Mouse (Mus musculus): Measurements from ENCODE around the gene Palm3. TPM values are rescaled to one million over a fixed set of nuclear protein-coding genes. Genes with fewer than 3 reads are reported as not detected.

Palm3 gene
- total and polyA plus RNA-seq, 3 experiments = 0.26 to 2.5 (median 0.59) TPM

DNA sequence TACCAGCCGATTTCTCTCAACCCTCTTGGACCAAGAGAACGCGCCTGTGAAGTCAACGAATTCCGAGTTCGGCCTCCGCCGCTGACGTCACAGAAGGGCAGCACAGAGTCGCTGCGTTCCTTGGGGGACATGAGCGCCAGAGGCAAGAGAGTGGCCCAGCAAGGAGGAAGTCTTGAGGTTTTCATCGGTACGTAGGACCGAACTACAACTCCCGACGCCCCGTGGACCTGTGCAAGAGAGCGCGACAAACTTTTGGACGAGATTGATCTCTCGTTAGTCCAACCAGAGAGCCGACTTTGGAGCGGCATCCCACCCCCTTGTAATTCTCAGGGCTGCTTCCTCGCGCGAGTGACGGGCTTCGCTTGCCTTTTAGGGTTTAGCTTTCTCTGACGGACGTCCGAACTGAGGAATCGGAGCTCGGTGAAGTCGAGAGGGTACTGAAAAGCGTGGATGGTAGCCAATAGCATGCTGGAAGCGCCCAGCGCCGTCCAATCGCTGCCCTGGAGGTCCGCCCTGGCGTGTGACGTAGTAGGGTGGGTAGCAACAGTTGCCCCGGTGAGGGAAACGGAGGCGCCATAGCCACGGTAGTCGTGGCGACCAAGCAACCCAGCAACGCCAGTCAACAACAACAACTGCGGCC lies 45.1 kb downstream of the Palm3 start, which contains the start of gene Rfx1:
TSS of gene Rfx1 (plus strand) at position 544 of the 640 bp plus-strand sequence.
- peak; percentile 100 for DNase-seq

DNA sequence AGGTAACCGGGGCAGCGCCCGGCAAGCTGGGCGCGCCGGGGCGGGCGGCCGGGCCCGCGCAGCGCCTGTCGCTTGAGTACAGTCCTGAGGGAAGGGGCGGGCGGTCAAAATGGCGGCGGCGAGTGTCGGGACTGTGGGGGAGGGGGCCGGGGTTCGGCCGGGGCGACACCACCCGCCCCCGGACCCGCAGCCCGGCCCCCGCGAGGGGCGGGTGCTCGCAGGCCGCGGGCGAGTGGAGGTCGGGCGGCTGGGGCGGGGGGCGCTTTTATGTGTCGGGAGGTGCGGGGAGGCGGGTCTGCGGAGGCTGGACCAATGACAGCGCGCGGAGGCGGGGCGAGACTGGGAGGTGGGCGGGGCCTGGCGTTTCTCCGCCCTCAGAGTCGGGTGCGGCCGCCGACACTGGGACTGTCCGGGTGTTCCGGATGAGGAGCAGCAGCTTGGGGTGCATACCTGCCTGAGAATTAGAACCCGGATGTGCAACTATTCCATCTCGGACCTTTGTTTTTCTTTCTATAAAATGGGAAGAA lies 45.8 kb downstream of the Palm3 start:
- peak; percentile 98 for DNase-seq

DNA sequence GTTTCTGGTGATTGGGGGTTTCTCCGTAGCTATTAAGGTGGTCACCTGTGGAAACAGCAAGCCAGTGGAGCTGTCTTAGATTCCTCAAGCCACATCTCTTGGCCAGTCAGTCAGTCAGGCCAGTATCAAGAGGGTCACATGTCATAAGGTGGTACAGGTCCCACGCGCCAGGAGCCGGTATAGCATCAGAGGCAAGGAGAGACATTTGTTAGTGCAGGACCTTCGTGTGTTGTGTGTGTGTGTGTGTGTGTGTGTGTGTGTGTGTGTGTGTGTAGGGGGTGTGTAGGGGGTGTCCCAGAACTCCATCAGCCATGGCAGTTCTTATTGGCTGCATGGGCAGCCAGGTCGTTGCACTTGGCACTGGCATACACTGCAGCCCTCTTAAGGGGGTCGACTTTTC lies 46.6 kb downstream of the Palm3 start:
- DNase-seq = no peak

DNA sequence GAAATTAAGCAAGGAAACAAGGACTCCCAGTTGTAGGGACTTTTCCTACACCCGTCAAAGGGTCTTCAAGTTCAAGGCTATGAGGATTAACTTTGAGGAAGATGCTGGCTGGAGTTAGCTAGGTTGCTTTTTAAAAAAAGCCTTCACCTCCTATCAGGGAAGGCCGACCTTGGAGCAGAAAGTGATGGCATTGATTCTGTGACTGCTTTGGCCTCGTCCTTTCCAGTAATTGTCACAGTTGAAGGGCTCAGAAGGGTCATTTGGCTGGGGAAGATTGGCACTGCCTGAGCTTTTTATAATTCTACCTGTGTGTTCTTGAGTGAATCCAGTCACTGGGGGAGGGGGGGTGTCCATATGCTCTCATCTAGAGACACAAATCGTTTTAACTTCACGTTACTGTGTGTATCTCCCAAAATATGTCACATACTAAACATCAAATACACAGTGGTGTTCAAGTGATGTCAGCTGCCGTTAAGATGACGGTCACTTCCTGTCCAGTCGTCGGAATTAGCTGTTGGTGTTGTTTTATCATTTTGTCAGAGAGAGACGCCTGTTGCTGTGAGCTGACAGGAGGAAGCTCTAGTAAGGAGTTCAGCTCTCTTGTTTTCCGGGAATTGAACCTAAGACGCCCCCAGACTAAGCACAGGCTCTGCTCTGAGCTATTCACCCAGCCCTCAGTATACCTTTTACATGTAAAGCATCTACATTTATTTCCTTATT lies 47.2 kb downstream of the Palm3 start:
- peak; percentile 76 for DNase-seq

DNA sequence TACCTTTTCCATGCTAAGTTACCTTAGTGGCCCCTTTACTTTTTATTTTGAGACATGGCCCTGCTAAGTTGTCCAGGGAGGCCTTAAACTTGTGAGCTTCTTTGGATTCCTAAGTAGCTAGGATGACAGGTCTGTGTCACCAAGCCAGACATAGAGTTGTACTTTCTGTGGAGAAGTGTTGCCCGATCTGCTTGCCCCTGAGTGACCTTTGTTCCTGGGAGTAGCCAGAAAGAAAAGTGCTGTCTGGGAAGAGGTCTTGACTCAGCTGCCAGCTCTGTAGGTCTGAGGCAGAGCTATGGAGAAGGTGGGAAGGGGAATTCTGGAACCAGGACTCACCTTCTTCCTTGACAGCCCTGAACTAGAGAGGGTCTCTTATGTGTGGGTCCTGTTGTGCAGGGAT lies 47.9 kb downstream of the Palm3 start:
- DNase-seq = no peak

DNA sequence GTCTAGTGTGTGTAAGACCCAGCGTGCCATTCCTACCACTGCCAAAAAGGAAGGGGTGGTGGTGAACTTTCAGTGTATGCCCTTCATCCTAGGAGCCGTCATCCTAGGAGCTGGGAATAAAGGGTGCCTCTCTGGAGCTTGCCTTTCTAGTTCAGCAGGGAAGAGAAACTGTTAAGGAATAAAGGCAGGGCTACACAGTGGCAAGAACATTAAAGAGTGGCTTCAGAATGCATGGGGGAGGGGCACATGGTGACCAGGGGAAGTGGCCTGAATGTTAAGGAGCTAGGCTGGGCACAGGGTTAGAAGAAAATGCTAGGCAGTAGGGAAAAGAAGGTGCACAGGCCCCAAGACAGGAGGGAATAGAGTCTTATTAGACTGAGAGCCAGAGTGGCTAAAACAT lies 48.5 kb downstream of the Palm3 start:
- no peak for DNase-seq

DNA sequence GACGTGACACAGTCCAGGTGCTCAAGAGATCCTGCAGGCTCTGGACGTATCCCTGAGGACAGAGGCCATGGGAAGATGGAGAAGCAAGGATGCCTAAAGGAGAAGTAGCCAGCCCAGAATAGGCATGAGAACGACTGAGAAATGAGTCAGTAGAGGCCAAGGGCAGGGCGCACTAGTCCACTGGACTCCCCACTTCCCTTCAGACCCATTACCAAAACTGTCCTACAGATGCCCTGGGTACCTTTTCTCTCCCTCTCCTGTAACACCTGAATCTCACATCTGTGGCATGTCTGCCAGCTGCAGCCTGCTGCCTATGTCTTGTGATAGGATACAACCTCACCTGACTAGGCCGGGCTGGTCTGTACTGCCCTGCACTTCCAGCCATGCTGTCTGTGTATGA lies 49.0 kb downstream of the Palm3 start:
- DNase-seq = no peak

DNA sequence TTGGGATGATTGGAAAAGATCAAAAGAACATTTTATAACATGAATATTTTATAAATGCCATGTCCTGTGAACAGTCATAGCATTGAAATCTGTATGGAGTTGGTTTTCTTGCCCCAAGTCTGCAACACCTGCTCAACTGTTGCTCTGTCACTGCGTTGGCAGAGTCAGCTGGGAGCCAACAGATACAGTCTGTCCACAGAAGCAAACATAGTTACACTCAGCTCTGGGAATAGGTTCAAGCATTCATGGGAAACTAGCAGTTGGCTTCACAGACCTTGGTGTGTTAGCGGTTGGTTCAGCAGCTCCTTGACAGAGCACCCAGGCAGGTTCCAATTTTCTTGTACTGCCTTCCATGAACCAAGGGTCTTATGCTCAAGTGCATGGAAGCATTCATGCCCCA lies 49.4 kb downstream of the Palm3 start:
- DNase-seq = no peak

DNA sequence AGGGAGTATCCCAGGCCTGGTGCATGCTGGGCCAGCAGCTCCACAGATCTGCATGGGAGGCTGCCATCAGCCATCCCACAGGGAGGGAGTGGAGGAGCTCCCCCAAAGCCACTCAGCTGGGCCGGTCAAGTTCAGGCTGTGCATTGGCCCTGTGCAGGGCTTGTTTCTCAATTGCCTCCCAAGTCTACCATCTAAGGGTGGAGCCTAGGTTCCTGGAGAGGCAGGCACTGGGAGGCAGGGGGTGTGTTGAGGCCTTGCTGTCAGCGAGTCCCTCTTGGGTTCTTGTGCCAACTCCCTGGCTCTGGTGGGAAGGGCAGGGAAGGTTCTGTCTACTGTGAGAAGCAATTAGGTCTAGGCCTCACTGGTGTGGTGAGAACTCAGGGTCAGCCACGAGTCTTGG lies 50.6 kb downstream of the Palm3 start:
- DNase-seq = no peak

DNA sequence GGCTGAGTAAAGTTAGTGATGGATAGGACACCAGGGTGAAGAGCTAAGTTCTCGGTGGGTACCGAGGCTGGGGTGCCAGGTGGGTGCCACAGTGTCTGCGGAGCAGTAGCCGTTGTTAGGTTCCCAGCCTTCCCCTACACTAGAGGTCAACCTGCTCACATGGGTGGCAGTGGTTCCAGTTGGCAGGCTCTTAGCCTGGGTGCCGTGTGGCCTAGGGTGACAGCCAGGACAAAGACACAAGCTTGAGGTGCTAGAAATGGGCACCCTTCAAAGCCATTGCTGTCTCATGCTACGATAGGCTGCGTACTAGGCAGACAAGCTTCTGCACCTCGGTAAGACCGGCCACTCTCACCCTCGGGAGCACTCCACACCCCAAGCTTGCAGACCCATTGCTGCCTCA lies 51.0 kb downstream of the Palm3 start:
- no peak for DNase-seq

DNA sequence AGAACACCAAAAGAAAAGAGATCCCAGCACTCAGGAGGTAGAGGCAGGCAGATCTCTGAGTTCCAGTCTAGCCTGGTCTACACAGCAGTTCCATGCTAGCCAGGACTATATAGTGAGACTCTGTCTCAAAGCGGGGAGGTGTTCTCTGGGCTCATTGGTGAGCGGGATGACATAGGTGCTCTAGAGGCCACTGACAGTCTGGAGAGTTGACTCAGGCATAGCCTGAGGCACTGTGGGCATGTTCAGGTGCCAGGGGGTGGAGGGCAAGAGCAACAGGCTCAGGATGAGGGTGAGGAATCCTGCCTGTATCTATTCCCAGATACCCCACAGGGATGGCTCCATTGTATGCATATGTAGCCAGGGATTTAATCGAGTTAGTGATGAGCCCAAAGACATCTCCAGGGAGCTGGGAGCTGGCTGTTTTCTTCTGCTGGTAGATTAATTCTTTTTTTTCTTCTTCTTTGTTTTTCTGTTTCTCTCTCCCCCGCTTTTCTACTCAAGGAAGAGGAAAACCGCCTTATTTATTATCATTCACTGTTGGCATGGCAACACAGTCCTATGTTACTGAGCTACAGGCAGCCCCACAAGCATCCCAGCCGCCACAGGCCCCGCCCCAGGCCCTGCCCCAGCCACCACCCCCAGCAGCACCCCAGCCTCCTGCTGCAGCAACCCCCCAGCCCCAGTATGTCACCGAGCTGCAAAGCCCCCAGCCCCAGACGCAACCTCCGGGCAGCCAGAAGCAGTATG lies 52.1 kb downstream of the Palm3 start:
- DNase-seq = no peak

DNA sequence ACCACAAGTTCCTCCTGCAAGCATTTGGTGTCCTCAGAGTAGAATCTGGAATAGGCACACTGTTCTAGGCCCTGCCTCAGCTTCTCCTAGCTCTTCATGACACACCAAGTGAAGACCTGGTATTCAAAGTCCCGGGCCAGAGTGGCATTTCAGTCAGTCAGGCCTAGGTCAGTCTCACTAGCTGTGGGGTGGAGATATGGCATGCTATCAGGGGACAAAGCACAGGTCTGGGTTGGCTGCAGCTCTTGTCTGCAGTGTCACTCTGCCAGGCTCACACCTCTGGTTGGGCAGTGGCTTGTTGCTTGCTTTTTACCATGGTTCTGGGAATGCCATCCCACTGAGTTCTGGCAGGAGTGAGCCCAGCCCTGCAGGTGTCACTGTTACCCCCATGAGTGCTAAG lies 55.1 kb downstream of the Palm3 start:
- DNase-seq = no peak

DNA sequence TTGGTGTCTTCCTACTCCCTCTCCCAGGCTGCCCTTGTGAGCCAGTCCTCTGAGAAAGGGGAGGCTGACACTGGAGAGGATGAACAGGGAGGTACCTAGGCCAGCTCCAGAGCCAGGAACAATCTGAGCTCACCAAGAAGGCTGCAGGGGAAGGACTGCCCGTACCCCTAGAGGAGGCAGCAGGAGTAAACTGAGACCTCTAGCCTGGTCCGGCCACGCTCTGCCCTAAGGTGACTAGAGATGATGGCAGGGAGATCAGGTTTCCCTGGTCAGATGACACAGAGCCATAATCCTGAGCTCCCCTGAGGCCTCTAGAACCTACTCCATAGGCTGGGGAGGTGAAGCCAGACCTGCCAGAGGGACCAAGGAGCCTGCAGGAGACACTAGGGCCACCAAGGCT lies 55.6 kb downstream of the Palm3 start:
- DNase-seq = no peak

DNA sequence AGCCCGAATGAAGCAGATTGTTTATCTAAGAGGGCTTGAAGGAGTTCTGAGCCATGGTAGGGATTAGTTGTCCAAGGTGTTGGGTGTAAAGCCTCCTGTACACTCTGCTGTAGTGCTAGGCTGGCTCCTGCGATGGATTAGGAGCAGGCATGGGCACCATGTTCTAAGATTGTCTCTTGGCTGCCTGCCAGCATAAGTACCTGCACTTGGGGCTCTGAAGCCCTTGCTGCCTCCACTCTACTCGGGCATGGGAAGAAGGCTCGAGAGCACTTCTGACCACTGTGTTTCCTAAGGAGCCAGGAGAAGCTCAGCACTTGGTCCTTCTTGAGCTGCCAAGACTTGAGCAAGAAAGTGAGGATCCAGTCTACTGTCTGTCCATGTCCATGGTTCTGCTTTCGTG lies 57.9 kb downstream of the Palm3 start:
- DNase-seq = no peak

Small RNAs within 50 kb of the gene (microRNA-seq; reads per million reads assigned to microRNA genes)
- gene Mir1199 (0.22 to 0.83 reads per million in 2 experiments), gene Mir8111 (4.4 to 6.6 reads per million in 2 experiments)

Other genes starting within 250 kb of the Palm3 start
- gene Adgrl1, start 121.4 kb upstream of the Palm3 start, total RNA-seq (2021) = 10 to 100 TPM; 58.4 to 97.0 TPM
- 101 and 112 TPM in 2 replicates for gene Adgrl1, start 121.4 kb upstream of the Palm3 start, polyA plus RNA-seq (2012; rRNA removed)
- gene Gm10644, start 66.3 kb upstream of the Palm3 start, total RNA-seq (2021) = 1 to 10 TPM; 1.7 to 1.9 TPM
- gene Gm10644, start 66.3 kb upstream of the Palm3 start, polyA plus RNA-seq (2012; rRNA removed) = 2.5 and 3.7 TPM in 2 replicates
- 1 to 10 TPM; 2.5 to 3.4 TPM for gene Asf1b, start 66.0 kb upstream of the Palm3 start, total RNA-seq (2021)
- 13.6 and 15.4 TPM in 2 replicates for gene Asf1b, start 66.0 kb upstream of the Palm3 start, polyA plus RNA-seq (2012; rRNA removed)
- 100 to 1,000 TPM; 269 to 327 TPM for gene Prkaca, start 48.5 kb upstream of the Palm3 start, total RNA-seq (2021)
- gene Prkaca, start 48.5 kb upstream of the Palm3 start, polyA plus RNA-seq (2012; rRNA removed) = 125 and 154 TPM in 2 replicates
- 10 to 100 TPM; 27.1 to 45.3 TPM for gene Samd1, start 23.8 kb upstream of the Palm3 start, total RNA-seq (2021)
- 32.1 and 37.6 TPM in 2 replicates for gene Samd1, start 23.8 kb upstream of the Palm3 start, polyA plus RNA-seq (2012; rRNA removed)
- under 1 TPM; 0.21 to 0.46 TPM for gene 1700067K01Rik, start 20.0 kb upstream of the Palm3 start, total RNA-seq (2021)
- 0.13 and 0.66 TPM in 2 replicates for gene 1700067K01Rik, start 20.0 kb upstream of the Palm3 start, polyA plus RNA-seq (2012; rRNA removed)
- not detected for gene 2210011C24Rik, start 9.3 kb upstream of the Palm3 start, total RNA-seq (2021)
- 0.19 and 0.87 TPM in 2 replicates for gene 2210011C24Rik, start 9.3 kb upstream of the Palm3 start, polyA plus RNA-seq (2012; rRNA removed)
- 1 to 10 TPM; 2.0 to 2.5 TPM for gene Il27ra, start 21.1 kb downstream of the Palm3 start, total RNA-seq (2021)
- gene Il27ra, start 21.1 kb downstream of the Palm3 start, polyA plus RNA-seq (2012; rRNA removed) = 2.0 and 2.7 TPM in 2 replicates
- gene Rln3, start 23.5 kb downstream of the Palm3 start, total RNA-seq (2021) = not detected
- gene Rln3, start 23.5 kb downstream of the Palm3 start, polyA plus RNA-seq (2012; rRNA removed) = 0.36 and 0.46 TPM in 2 replicates
- gene Gm10643, start 43.7 kb downstream of the Palm3 start, total RNA-seq (2021) = 1 to 10 TPM; 1.6 to 4.1 TPM
- gene Gm10643, start 43.7 kb downstream of the Palm3 start, polyA plus RNA-seq (2012; rRNA removed) = 0.36 and 0.55 TPM in 2 replicates
- 10 to 100 TPM; 17.1 to 19.9 TPM for gene Rfx1, start 45.4 kb downstream of the Palm3 start, total RNA-seq (2021)
- 34.5 and 36.6 TPM in 2 replicates for gene Rfx1, start 45.4 kb downstream of the Palm3 start, polyA plus RNA-seq (2012; rRNA removed)
- gene Dcaf15, start 83.3 kb downstream of the Palm3 start, total RNA-seq (2021) = 10 to 100 TPM; 14.4 to 18.2 TPM
- gene Dcaf15, start 83.3 kb downstream of the Palm3 start, polyA plus RNA-seq (2012; rRNA removed) = 60.2 and 62.7 TPM in 2 replicates
- under 1 TPM; 0.23 to 0.31 TPM for gene Podnl1, start 104.5 kb downstream of the Palm3 start, total RNA-seq (2021)
- 2.4 and 2.5 TPM in 2 replicates for gene Podnl1, start 104.5 kb downstream of the Palm3 start, polyA plus RNA-seq (2012; rRNA removed)
- gene Cc2d1a, start 126.5 kb downstream of the Palm3 start, total RNA-seq (2021) = 10 to 100 TPM; 28.5 to 39.0 TPM
- 35.8 and 37.1 TPM in 2 replicates for gene Cc2d1a, start 126.5 kb downstream of the Palm3 start, polyA plus RNA-seq (2012; rRNA removed)
- under 1 TPM; 0.17 to 0.35 TPM for gene 4930432K21Rik, start 126.6 kb downstream of the Palm3 start, total RNA-seq (2021)
- gene 4930432K21Rik, start 126.6 kb downstream of the Palm3 start, polyA plus RNA-seq (2012; rRNA removed) = 0.44 and 0.48 TPM in 2 replicates
- 1 to 10 TPM; 1.1 to 1.3 TPM for gene Nanos3, start 163.7 kb downstream of the Palm3 start, total RNA-seq (2021)
- gene Nanos3, start 163.7 kb downstream of the Palm3 start, polyA plus RNA-seq (2012; rRNA removed) = 0.36 and 1.0 TPM in 2 replicates
- 10 to 100 TPM; 31.4 to 55.6 TPM for gene Zswim4, start 215.6 kb downstream of the Palm3 start, total RNA-seq (2021)
- gene Zswim4, start 215.6 kb downstream of the Palm3 start, polyA plus RNA-seq (2012; rRNA removed) = 66.3 and 76.1 TPM in 2 replicates
- 100 to 1,000 TPM; 268 to 291 TPM for gene D8Ertd738e, start 228.2 kb downstream of the Palm3 start, total RNA-seq (2021)
- 58.8 and 67.3 TPM in 2 replicates for gene D8Ertd738e, start 228.2 kb downstream of the Palm3 start, polyA plus RNA-seq (2012; rRNA removed)
- 10 to 100 TPM; 27.9 to 38.1 TPM for gene Mri1, start 235.9 kb downstream of the Palm3 start, total RNA-seq (2021)
- gene Mri1, start 235.9 kb downstream of the Palm3 start, polyA plus RNA-seq (2012; rRNA removed) = 239 and 243 TPM in 2 replicates
- 10 to 100 TPM; 19.3 to 25.8 TPM for gene Ccdc130, start 248.9 kb downstream of the Palm3 start, total RNA-seq (2021)
- gene Ccdc130, start 248.9 kb downstream of the Palm3 start, polyA plus RNA-seq (2012; rRNA removed) = 15.9 and 16.5 TPM in 2 replicates

Measured in adrenal gland, adult 2 months (tissue).